Mouse (Mus musculus) G1E (cell line): Measurements from ENCODE around the gene Atxn10.

Experiments
- CTCF ChIP-seq: IDR thresholded peaks from 2 replicates; pipeline ENCODE4 v1.5.1; 2012; ENCODE audit warnings: low read depth, low read length, inconsistent platforms, mixed read lengths
- GATA1 ChIP-seq: IDR thresholded peaks from 2 replicates; pipeline ENCODE4 v1.6.1; 2012; ENCODE audit warnings: borderline replicate concordance, low read length, inconsistent platforms, mixed read lengths
- GATA2 ChIP-seq: IDR thresholded peaks from 2 replicates; pipeline ENCODE4 v1.6.1; 2012; ENCODE audit warnings: low read depth, low read length, inconsistent platforms, borderline replicate concordance
- POLR2AphosphoS5 ChIP-seq: IDR thresholded peaks from 2 replicates; pipeline ENCODE4 v1.6.1; 2012; ENCODE audit warnings: low read depth, low read length, inconsistent platforms; ENCODE audit not compliant: insufficient replicate concordance
- TAL1 ChIP-seq: conservative IDR thresholded peaks from 2 replicates; pipeline ENCODE4 v1.6.1; 2012; ENCODE audit warnings: low read depth, low read length, inconsistent platforms, mixed read lengths

GRCm38 (mm10) chr15:85359901-85360300 lies 23.9 kb downstream of the Atxn10 start:
- TF ChIP-seq CTCF (no peak), TAL1 (no peak), POLR2AphosphoS5 (no peak), GATA1 (no peak), GATA2 (no peak)
